Mouse (Mus musculus): ENCODE results near the gene Etl4. TPM values are rescaled to one million over a fixed set of nuclear protein-coding genes. Genes with fewer than 3 reads are reported as not detected.

Gene Etl4
- polyA plus RNA-seq, 1 experiment from 2014 or later = 12.6 TPM

- peaks cover 41% of the 10 kb centered on the region for H3K4me1 ChIP-seq
- no peaks in the 10 kb centered on the region for H3K9me3 ChIP-seq (replicated peaks)
- no peak overlapping the region for H3K27ac ChIP-seq (replicated peaks)
- no peak overlapping the region for H3K4me3 ChIP-seq
- no peak for DNase-seq (ENCODE audit: low spot score)
- WGBS = 33% methylated on average over 11 of the region's 11 CpGs
- H3K36me3 ChIP-seq = no peaks in the 10 kb centered on the region
- H3K27me3 ChIP-seq (ENCODE audit: low read depth, poor library complexity, severe bottlenecking) = peaks cover 15% of the 10 kb centered on the region
These were observed 612.2 kb downstream of the Etl4 start for GRCm38 (mm10) chr2:20521686-20522285.

GRCm38 (mm10) chr2:20523636-20524035, 614.1 kb downstream of the Etl4 start:
- H3K27me3 ChIP-seq (ENCODE audit: low read depth, poor library complexity, severe bottlenecking) = peaks cover 15% of the 10 kb centered on the region
- H3K4me1 ChIP-seq = peaks cover 41% of the 10 kb centered on the region
- DNase-seq (ENCODE audit: low spot score) = no peak
- H3K27ac ChIP-seq (replicated peaks) = no peak overlapping the region
- no peaks in the 10 kb centered on the region for H3K36me3 ChIP-seq
- H3K4me3 ChIP-seq = no peak overlapping the region
- WGBS = 87% methylated on average over 3 of the region's 3 CpGs
- no peaks in the 10 kb centered on the region for H3K9me3 ChIP-seq (replicated peaks)

- H3K27ac ChIP-seq (replicated peaks) = no peak overlapping the region
- WGBS = 23% methylated on average over 4 of the region's 4 CpGs
- H3K4me1 ChIP-seq = peaks cover 22% of the 10 kb centered on the region
- H3K9me3 ChIP-seq (replicated peaks) = no peaks in the 10 kb centered on the region
- DNase-seq (ENCODE audit: low spot score) = no peak
- peaks cover 12% of the 10 kb centered on the region for H3K27me3 ChIP-seq (ENCODE audit: low read depth, poor library complexity, severe bottlenecking)
- H3K4me3 ChIP-seq = no peak overlapping the region
- peaks cover 12% of the 10 kb centered on the region for H3K36me3 ChIP-seq
These were observed 616.5 kb downstream of the Etl4 start for GRCm38 (mm10) chr2:20525879-20526593.

GRCm38 (mm10) chr2:20526856-20527255, 617.3 kb downstream of the Etl4 start:
- Histone ChIP-seq H3K4me3 (no peak overlapping the region), H3K27ac (replicated peaks) (no peak overlapping the region), H3K27me3 (ENCODE audit: low read depth, poor library complexity, severe bottlenecking) (peaks cover 4% of the 10 kb centered on the region; the same call in 1 of the 2 replicates), H3K36me3 (peaks cover 12% of the 10 kb centered on the region), H3K4me1 (peaks cover 14% of the 10 kb centered on the region), H3K9me3 (replicated peaks) (no peaks in the 10 kb centered on the region)
- WGBS = 95% methylated on average over 3 of the region's 3 CpGs
- DNase-seq (ENCODE audit: low spot score) = no peak

- no peak for DNase-seq (ENCODE audit: low spot score)
- 87% methylated on average over 3 of the region's 3 CpGs for WGBS
- H3K4me1 ChIP-seq = no peaks in the 10 kb centered on the region
These were observed 623.0 kb downstream of the Etl4 start for GRCm38 (mm10) chr2:20532623-20533022.

GRCm38 (mm10) chr2:20537785-20538184, 628.2 kb downstream of the Etl4 start:
- Histone ChIP-seq H3K36me3 (no peaks in the 10 kb centered on the region), H3K27ac (replicated peaks) (no peak overlapping the region), H3K27me3 (ENCODE audit: low read depth, poor library complexity, severe bottlenecking) (no peaks in the 10 kb centered on the region), H3K4me1 (no peaks in the 10 kb centered on the region), H3K4me3 (no peak overlapping the region), H3K9me3 (replicated peaks) (no peaks in the 10 kb centered on the region)
- no peak for DNase-seq (ENCODE audit: low spot score)
- WGBS = 78% methylated on average over 6 of the region's 6 CpGs

More at GRCm38 (mm10) chr2:20532623-20533022, 623.0 kb downstream of the Etl4 start:
- Histone ChIP-seq H3K36me3 (peaks cover 12% of the 10 kb centered on the region), H3K27me3 (ENCODE audit: low read depth, poor library complexity, severe bottlenecking) (no peaks in the 10 kb centered on the region), H3K27ac (replicated peaks) (no peak overlapping the region), H3K9me3 (replicated peaks) (no peaks in the 10 kb centered on the region), H3K4me3 (no peak overlapping the region)

GRCm38 (mm10) chr2:20538871-20539270, 629.3 kb downstream of the Etl4 start:
- Histone ChIP-seq H3K27ac (replicated peaks) (no peak overlapping the region), H3K9me3 (replicated peaks) (no peaks in the 10 kb centered on the region), H3K4me1 (no peaks in the 10 kb centered on the region), H3K27me3 (ENCODE audit: low read depth, poor library complexity, severe bottlenecking) (no peaks in the 10 kb centered on the region), H3K36me3 (no peaks in the 10 kb centered on the region), H3K4me3 (no peak overlapping the region)
- 95% methylated on average over 4 of the region's 4 CpGs for WGBS
- DNase-seq (ENCODE audit: low spot score) = no peak

GRCm38 (mm10) chr2:20541261-20541660, 631.7 kb downstream of the Etl4 start:
- Histone ChIP-seq H3K27me3 (ENCODE audit: low read depth, poor library complexity, severe bottlenecking) (peaks cover 5% of the 10 kb centered on the region; the same call in 1 of the 2 replicates), H3K4me1 (peaks cover 7% of the 10 kb centered on the region), H3K27ac (replicated peaks) (no peak overlapping the region), H3K9me3 (replicated peaks) (no peaks in the 10 kb centered on the region), H3K4me3 (no peak overlapping the region), H3K36me3 (no peaks in the 10 kb centered on the region)
- DNase-seq (ENCODE audit: low spot score) = no peak

GRCm38 (mm10) chr2:20542286-20542685, 632.7 kb downstream of the Etl4 start:
- 95% methylated on average over 7 of the region's 7 CpGs for WGBS
- no peaks in the 10 kb centered on the region for H3K36me3 ChIP-seq
- H3K9me3 ChIP-seq (replicated peaks) = no peaks in the 10 kb centered on the region
- H3K4me1 ChIP-seq = peaks cover 17% of the 10 kb centered on the region
- H3K4me3 ChIP-seq = no peak overlapping the region
- DNase-seq (ENCODE audit: low spot score) = no peak
- no peak overlapping the region for H3K27ac ChIP-seq (replicated peaks)
- H3K27me3 ChIP-seq (ENCODE audit: low read depth, poor library complexity, severe bottlenecking) = peaks cover 5% of the 10 kb centered on the region; the same call in 1 of the 2 replicates

- no peaks in the 10 kb centered on the region for H3K9me3 ChIP-seq (replicated peaks)
- H3K36me3 ChIP-seq = no peaks in the 10 kb centered on the region
- no peak overlapping the region for H3K4me3 ChIP-seq
- no peak overlapping the region for H3K27ac ChIP-seq (replicated peaks)
- peaks cover 44% of the 10 kb centered on the region for H3K4me1 ChIP-seq
- WGBS = 64% methylated on average over 2 of the region's 2 CpGs
- H3K27me3 ChIP-seq (ENCODE audit: low read depth, poor library complexity, severe bottlenecking) = peaks cover 10% of the 10 kb centered on the region; the same call in 1 of the 2 replicates
- no peak for DNase-seq (ENCODE audit: low spot score)
These were observed 636.0 kb downstream of the Etl4 start for GRCm38 (mm10) chr2:20545624-20546023.

GRCm38 (mm10) chr2:20546496-20547348, 637.1 kb downstream of the Etl4 start:
- peak; percentile 43 for DNase-seq (ENCODE audit: low spot score)
- peaks cover 10% of the 10 kb centered on the region; the same call in 1 of the 2 replicates for H3K27me3 ChIP-seq (ENCODE audit: low read depth, poor library complexity, severe bottlenecking)
- H3K27ac ChIP-seq (replicated peaks) = peak overlapping the region; percentile 28; the same call in 1 of the 2 replicates
- peaks cover 44% of the 10 kb centered on the region for H3K4me1 ChIP-seq
- H3K9me3 ChIP-seq (replicated peaks) = no peaks in the 10 kb centered on the region
- 13% methylated on average over 11 of the region's 11 CpGs for WGBS
- H3K4me3 ChIP-seq = peak overlapping the region; percentile 16; the same call in 1 of the 2 replicates
- H3K36me3 ChIP-seq = no peaks in the 10 kb centered on the region

GRCm38 (mm10) chr2:20547349-20547677, 637.7 kb downstream of the Etl4 start:
- no peaks in the 10 kb centered on the region for H3K9me3 ChIP-seq (replicated peaks)
- WGBS = 12% methylated on average over 5 of the region's 5 CpGs
- H3K4me1 ChIP-seq = peaks cover 44% of the 10 kb centered on the region
- H3K4me3 ChIP-seq = peak overlapping the region; percentile 16; the same call in 1 of the 2 replicates
- no peak for DNase-seq (ENCODE audit: low spot score)
- H3K36me3 ChIP-seq = no peaks in the 10 kb centered on the region
- H3K27ac ChIP-seq (replicated peaks) = no peak overlapping the region
- peaks cover 10% of the 10 kb centered on the region; the same call in 1 of the 2 replicates for H3K27me3 ChIP-seq (ENCODE audit: low read depth, poor library complexity, severe bottlenecking)
